Mouse (Mus musculus): ENCODE data around the gene Pex11b. TPM values are rescaled to one million over a fixed set of nuclear protein-coding genes. Genes with fewer than 3 reads are reported as not detected.

Pex11b gene
- 63.5 and 66.8 TPM in 2 replicates for polyA plus RNA-seq (2015; fragmentation: Nextera tagmentation; extraction: Ambion mirVana)

DNA sequence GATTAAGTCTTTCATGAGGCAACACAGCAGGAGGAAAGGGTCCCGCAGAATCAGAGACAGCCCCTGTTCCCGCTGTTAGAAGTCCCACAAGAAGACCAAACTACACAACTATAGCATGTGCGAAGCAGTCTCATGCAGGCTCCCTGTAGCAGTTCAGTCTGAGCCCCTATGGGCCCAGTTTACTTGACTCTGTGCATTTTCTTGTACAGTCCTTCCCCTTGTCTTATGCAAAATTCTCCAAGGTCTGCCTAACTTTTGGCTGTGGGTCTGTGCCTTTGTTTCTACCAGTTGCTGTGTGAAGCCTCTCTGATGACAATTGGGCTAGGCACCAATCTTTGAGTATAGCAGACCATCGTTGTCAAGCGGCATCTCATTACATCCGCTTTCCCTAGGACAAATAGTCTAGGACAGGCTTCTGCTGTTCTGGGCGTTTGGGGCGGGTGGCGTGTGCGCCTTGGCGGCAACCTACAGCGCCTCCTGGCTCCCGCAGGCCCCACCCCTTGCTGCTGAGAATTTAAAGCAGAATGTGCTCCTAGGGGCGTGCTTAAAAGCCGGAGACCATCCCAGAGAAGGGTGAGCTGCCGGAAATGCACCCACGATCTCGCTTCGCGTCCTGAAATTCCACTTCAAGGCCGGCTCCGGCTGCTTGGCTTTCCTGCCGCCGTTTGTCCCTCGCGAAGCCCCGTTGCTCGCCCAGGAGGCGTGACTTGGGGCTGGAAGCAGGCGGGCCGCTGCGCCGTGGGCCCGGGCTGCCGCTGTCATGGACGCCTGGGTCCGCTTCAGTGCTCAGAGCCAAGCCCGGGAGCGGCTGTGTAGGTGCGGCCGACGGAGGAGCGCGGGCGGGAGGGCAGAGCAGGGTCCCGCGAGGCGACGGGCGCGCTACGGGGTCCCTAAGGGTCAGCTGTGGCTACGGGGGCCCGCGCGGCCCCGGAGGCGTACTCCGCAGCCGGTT, at the start of gene Pex11b, which contains the start of gene Gm42957:
Pex11b (plus strand) TSS at position 449 of the 952 bp plus-strand sequence.
Gm42957 (plus strand) TSS at position 547 of the 952 bp plus-strand sequence.
- Histone ChIP-seq H3K9ac (peak within 1 kb of the TSS; percentile 96), H3K4me2 (peak within 1 kb of the TSS; percentile 80), H3K27ac (peak within 1 kb of the TSS; percentile 90), H3K4me3 (peak within 1 kb of the TSS; percentile 93), H3K4me1 (peaks cover 29% of the 10 kb centered on the region), H3K9me3 (no peaks in the 10 kb centered on the region), H3K27me3 (no peaks in the 10 kb centered on the region), H3K36me3 (peaks cover 61% of the 10 kb centered on the region)
- ATAC-seq (ENCODE audit: insufficient number of reproducible peaks, insufficient read depth, low FRiP score, low TSS enrichment, low read depth), result peak; percentile 88
- WGBS, result 1% methylated on average over 60 of the region's 60 CpGs

DNA sequence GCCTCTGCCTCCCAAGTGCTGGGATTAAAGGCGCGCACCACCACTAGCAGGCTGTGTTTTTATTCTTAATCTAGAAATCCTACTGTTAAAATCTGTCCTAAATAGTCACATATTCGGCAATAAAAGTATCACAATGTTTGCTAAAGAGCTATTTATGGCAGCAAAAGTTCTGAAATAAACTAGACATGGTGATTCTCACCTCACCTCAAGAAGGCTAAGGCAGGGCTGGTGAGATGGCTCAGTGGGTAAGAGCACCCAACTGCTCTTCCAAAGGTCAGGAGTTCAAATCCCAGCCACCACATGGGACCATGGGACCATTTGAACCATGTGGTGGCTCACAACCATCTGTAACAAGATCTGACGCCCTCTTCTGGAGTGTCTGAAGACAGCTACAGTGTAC, 44.5 kb upstream of the Pex11b start:
- no peak overlapping the region for H3K4me2 ChIP-seq
- ATAC-seq (ENCODE audit: insufficient number of reproducible peaks, insufficient read depth, low FRiP score, low TSS enrichment, low read depth), result no peak
- peaks cover 10% of the 10 kb centered on the region for H3K27me3 ChIP-seq
- no peak overlapping the region for H3K27ac ChIP-seq
- 78% methylated on average over 4 of the region's 4 CpGs for WGBS
- H3K4me1 ChIP-seq, result peaks cover 15% of the 10 kb centered on the region
- no peak overlapping the region for H3K4me3 ChIP-seq
- no peaks in the 10 kb centered on the region for H3K36me3 ChIP-seq
- no peak overlapping the region for H3K9ac ChIP-seq
- no peaks in the 10 kb centered on the region for H3K9me3 ChIP-seq

GRCm38 (mm10) chr3:96593374-96593773, 41.8 kb upstream of the Pex11b start:
- Histone ChIP-seq H3K27ac (peak overlapping the region; percentile 86; the same call in 1 of the 2 replicates), H3K4me1 (peaks cover 39% of the 10 kb centered on the region), H3K36me3 (no peaks in the 10 kb centered on the region), H3K9me3 (no peaks in the 10 kb centered on the region), H3K4me3 (peak overlapping the region; percentile 64), H3K27me3 (peaks cover 23% of the 10 kb centered on the region), H3K9ac (peak overlapping the region; percentile 80), H3K4me2 (peak overlapping the region; percentile 74)
- WGBS, result under 1% methylated on average over 10 of the region's 10 CpGs
- no peak for ATAC-seq (ENCODE audit: insufficient number of reproducible peaks, insufficient read depth, low FRiP score, low TSS enrichment, low read depth)

DNA sequence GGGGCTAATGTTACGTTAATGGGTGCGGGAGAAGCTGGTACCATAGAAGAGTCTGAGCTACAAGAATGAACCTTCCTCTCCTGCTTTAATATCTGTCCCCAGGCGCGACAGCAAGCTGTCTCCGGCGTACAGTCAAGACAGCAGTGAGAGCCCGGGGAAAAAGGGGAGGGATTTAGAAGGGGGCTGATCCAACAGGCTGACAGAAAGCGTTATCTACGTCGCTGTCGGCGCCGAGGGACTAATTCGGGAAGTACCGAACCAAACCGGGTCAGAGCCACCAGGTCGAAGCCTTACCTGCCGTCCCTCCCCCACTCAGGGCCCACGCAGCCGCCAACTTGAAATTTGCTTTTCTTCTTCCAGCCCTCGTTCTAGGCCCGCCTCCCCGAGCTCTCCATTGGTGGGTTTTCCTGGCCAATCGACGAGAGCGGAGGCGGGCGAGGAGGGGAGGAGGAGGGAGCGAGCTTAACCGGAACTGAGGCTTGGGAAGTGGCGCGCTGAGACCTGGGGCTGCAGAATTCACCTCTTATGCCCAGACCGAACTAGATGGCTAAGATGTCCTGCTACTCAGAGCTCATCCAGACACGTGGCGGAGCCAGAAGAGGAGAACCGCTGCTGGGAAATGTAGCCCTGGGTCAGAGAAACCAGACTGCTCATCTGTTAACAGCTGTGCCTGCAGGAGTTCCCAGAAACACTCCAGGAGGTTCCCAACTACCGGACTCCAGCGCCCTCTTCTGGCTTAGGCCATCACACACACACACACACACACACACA, 41.2 kb upstream of the Pex11b start, which contains the start of gene Polr3gl:
Polr3gl (minus strand) TSS at position 392 of the 771 bp plus-strand sequence.
- H3K27me3 ChIP-seq, result peaks cover 26% of the 10 kb centered on the region
- peak within 1 kb of the TSS; percentile 80 for H3K9ac ChIP-seq
- no peaks in the 10 kb centered on the region for H3K9me3 ChIP-seq
- H3K4me2 ChIP-seq, result peak within 1 kb of the TSS; percentile 74
- peak within 1 kb of the TSS; percentile 86 for H3K27ac ChIP-seq
- peaks cover 45% of the 10 kb centered on the region for H3K4me1 ChIP-seq
- H3K36me3 ChIP-seq, result no peaks in the 10 kb centered on the region
- peak; percentile 82 for ATAC-seq (ENCODE audit: insufficient number of reproducible peaks, insufficient read depth, low FRiP score, low TSS enrichment, low read depth)
- under 1% methylated on average over 38 of the region's 38 CpGs for WGBS
- H3K4me3 ChIP-seq, result peak within 1 kb of the TSS; percentile 64

GRCm38 (mm10) chr3:96594851-96595250, 40.3 kb upstream of the Pex11b start:
- H3K4me2 ChIP-seq, result no peak overlapping the region
- H3K27ac ChIP-seq, result no peak overlapping the region
- H3K27me3 ChIP-seq, result peaks cover 32% of the 10 kb centered on the region
- H3K9me3 ChIP-seq, result no peaks in the 10 kb centered on the region
- no peak overlapping the region for H3K9ac ChIP-seq
- no peak overlapping the region for H3K4me3 ChIP-seq
- no peak for ATAC-seq (ENCODE audit: insufficient number of reproducible peaks, insufficient read depth, low FRiP score, low TSS enrichment, low read depth)
- peaks cover 48% of the 10 kb centered on the region for H3K4me1 ChIP-seq
- WGBS, result 81% methylated on average over 5 of the region's 5 CpGs
- no peaks in the 10 kb centered on the region for H3K36me3 ChIP-seq

GRCm38 (mm10) chr3:96595661-96596060, 39.5 kb upstream of the Pex11b start:
- Histone ChIP-seq H3K27me3 (peaks cover 32% of the 10 kb centered on the region), H3K36me3 (no peaks in the 10 kb centered on the region), H3K9ac (peak overlapping the region; percentile 80; the same call in 1 of the 2 replicates), H3K9me3 (no peaks in the 10 kb centered on the region), H3K4me3 (peak overlapping the region; percentile 58), H3K27ac (no peak overlapping the region), H3K4me2 (peak overlapping the region; percentile 98), H3K4me1 (peaks cover 56% of the 10 kb centered on the region)
- no peak for ATAC-seq (ENCODE audit: insufficient number of reproducible peaks, insufficient read depth, low FRiP score, low TSS enrichment, low read depth)
- 23% methylated on average over 6 of the region's 6 CpGs for WGBS

DNA sequence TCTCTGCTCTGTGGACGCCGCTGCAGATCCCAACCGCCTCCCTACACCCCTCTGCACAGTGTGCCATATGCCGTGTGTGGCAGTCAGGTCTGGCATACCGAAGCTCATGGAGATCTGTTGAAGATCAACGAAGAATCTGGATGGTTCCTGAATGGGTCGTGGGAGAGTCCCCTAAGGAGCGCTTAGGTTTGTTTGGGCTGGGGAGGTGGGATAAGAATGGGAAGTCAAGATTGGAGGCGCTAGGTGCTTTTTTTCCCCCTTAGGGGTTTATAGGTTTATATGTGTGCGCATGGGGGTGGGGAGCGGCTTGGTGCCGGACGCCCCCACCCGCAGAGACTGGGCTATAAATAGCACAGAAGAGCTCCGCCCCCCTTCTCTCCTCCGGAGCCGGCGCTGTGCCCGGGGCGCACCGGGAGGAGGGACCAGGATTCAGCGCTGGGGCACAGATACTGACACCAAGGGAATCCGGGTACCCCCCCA, 38.9 kb upstream of the Pex11b start, which contains the start of gene Ankrd34a:
Ankrd34a (plus strand) TSS at position 409 of the 480 bp plus-strand sequence.
- Histone ChIP-seq H3K4me2 (peak within 1 kb of the TSS; percentile 98), H3K9ac (peak within 1 kb of the TSS; percentile 80), H3K4me3 (peak within 1 kb of the TSS; percentile 58), H3K9me3 (no peaks in the 10 kb centered on the region), H3K4me1 (peaks cover 56% of the 10 kb centered on the region), H3K36me3 (no peaks in the 10 kb centered on the region), H3K27ac (peak within 1 kb of the TSS; percentile 77), H3K27me3 (peaks cover 32% of the 10 kb centered on the region)
- ATAC-seq (ENCODE audit: insufficient number of reproducible peaks, insufficient read depth, low FRiP score, low TSS enrichment, low read depth), result no peak
- WGBS, result under 1% methylated on average over 23 of the region's 23 CpGs

DNA sequence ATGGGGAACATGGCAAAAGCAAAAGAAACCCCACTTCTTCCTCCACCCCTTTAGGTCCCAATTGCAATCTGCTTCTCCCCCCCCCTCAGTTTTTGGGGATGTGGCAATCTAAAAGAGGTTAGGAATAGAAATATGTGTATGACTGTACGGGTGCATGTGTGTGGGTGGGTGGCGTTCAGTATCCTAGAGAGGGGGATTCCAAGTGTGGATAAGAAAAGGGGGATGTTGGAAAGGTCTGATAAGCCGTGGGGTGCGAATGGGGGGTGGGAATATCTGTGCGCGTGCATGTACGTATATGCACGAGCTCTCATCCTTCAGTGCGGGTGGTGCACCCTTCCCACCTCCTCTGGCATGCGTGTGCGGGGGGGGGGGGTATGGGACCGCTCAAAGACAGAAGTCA, 38.3 kb upstream of the Pex11b start:
- Histone ChIP-seq H3K9me3 (no peaks in the 10 kb centered on the region), H3K27ac (no peak overlapping the region), H3K4me3 (peak overlapping the region; percentile 58), H3K4me1 (peaks cover 57% of the 10 kb centered on the region), H3K36me3 (no peaks in the 10 kb centered on the region), H3K27me3 (peaks cover 32% of the 10 kb centered on the region), H3K9ac (peak overlapping the region; percentile 80), H3K4me2 (peak overlapping the region; percentile 98)
- WGBS, result 2% methylated on average over 9 of the region's 12 CpGs
- ATAC-seq (ENCODE audit: insufficient number of reproducible peaks, insufficient read depth, low FRiP score, low TSS enrichment, low read depth), result no peak

GRCm38 (mm10) chr3:96597435-96597891, 37.7 kb upstream of the Pex11b start:
- peak overlapping the region; percentile 77 for H3K27ac ChIP-seq

GRCm38 (mm10) chr3:96598156-96599068, 36.8 kb upstream of the Pex11b start:
- H3K27ac ChIP-seq, result peak overlapping the region; percentile 77
- H3K4me3 ChIP-seq, result peak overlapping the region; percentile 58
- H3K9me3 ChIP-seq, result no peaks in the 10 kb centered on the region
- no peaks in the 10 kb centered on the region for H3K36me3 ChIP-seq
- WGBS, result 2% methylated on average over 54 of the region's 54 CpGs
- peaks cover 60% of the 10 kb centered on the region for H3K4me1 ChIP-seq
- peaks cover 32% of the 10 kb centered on the region for H3K27me3 ChIP-seq
- peak overlapping the region; percentile 80 for H3K9ac ChIP-seq
- peak overlapping the region; percentile 98 for H3K4me2 ChIP-seq
- no peak for ATAC-seq (ENCODE audit: insufficient number of reproducible peaks, insufficient read depth, low FRiP score, low TSS enrichment, low read depth)

More at GRCm38 (mm10) chr3:96597435-96597891, 37.7 kb upstream of the Pex11b start:
- H3K4me3 ChIP-seq, result peak overlapping the region; percentile 58
- no peaks in the 10 kb centered on the region for H3K9me3 ChIP-seq
- H3K4me2 ChIP-seq, result peak overlapping the region; percentile 98
- H3K9ac ChIP-seq, result peak overlapping the region; percentile 80
- no peak for ATAC-seq (ENCODE audit: insufficient number of reproducible peaks, insufficient read depth, low FRiP score, low TSS enrichment, low read depth)
- under 1% methylated on average over 40 of the region's 40 CpGs for WGBS
- H3K27me3 ChIP-seq, result peaks cover 32% of the 10 kb centered on the region
- H3K36me3 ChIP-seq, result no peaks in the 10 kb centered on the region
- peaks cover 60% of the 10 kb centered on the region for H3K4me1 ChIP-seq
